Mouse (Mus musculus) liver, embryonic 14.5 days (tissue): Measurements from ENCODE around the gene Rbfox1.

Source experiments
- CTCF ChIP-seq: IDR thresholded peaks from 2 replicates; pipeline ENCODE4 v1.5.1; 2016; ENCODE audit warnings: antibody characterized with exemption, low read depth, control low read depth
- EP300 ChIP-seq: IDR thresholded peaks from 2 replicates; pipeline ENCODE4 v1.6.1; 2016; ENCODE audit warnings: antibody characterized with exemption, low read depth

GRCm38 (mm10) chr16:6715245-6715644, 830.1 kb downstream of the Rbfox1 start:
- TF ChIP-seq CTCF = no peak
- no peak for TF ChIP-seq EP300
